Mouse (Mus musculus) lung, embryonic 16.5 days (tissue): ENCODE results near the gene 1700037H04Rik. TPM values are rescaled to one million over a fixed set of nuclear protein-coding genes. Genes with fewer than 3 reads are reported as not detected.
A peak's percentile ranks its signal among the peaks of the same experiment; 100 is the strongest.

Experiments
- ATAC-seq: fragments of 200-750 bp; cut with Nextera tagmentation; 2 replicates; pipeline ENCODE4 v1.8.0; 2017; ENCODE audit warnings: low read depth, mild to moderate bottlenecking, moderate library complexity
- H3K27ac ChIP-seq: fragments of 300-500 bp; sonication (generic); 2 replicates; pipeline ENCODE4 v1.5.1; 2014; ENCODE audit warnings: mild to moderate bottlenecking, control low read depth, low read length
- H3K27me3 ChIP-seq: fragments of 300-500 bp; sonication (generic); 2 replicates; pipeline ENCODE4 v1.6.1; 2014; ENCODE audit warnings: low read depth, low read length, mixed read lengths; ENCODE audit not compliant: control insufficient read depth, insufficient read depth
- H3K36me3 ChIP-seq: fragments of 300-500 bp; sonication (generic); 2 replicates; pipeline ENCODE4 v1.6.1; 2014; ENCODE audit warnings: low read length; ENCODE audit not compliant: control insufficient read depth, insufficient read depth
- H3K4me1 ChIP-seq: fragments of 300-500 bp; sonication (generic); replicated peaks from 2 replicates; pipeline ENCODE4 v1.6.1; 2014; ENCODE audit warnings: low read length, mixed read lengths; ENCODE audit not compliant: control insufficient read depth, insufficient read depth
- H3K4me2 ChIP-seq: fragments of 300-500 bp; sonication (generic); 2 replicates; pipeline ENCODE4 v1.6.1; 2014; ENCODE audit warnings: low read depth, low read length, control low read depth
- H3K4me3 ChIP-seq: fragments of 300-500 bp; sonication (generic); 2 replicates; pipeline ENCODE4 v1.5.1; 2014; ENCODE audit warnings: mild to moderate bottlenecking, low read length, control low read depth
- H3K9ac ChIP-seq: fragments of 300-500 bp; sonication (generic); 2 replicates; pipeline ENCODE4 v1.6.1; 2014; ENCODE audit warnings: low read length, control low read depth
- H3K9me3 ChIP-seq: fragments of 300-500 bp; sonication (generic); 2 replicates; pipeline ENCODE4 v1.6.1; 2016; ENCODE audit warnings: low read length; ENCODE audit not compliant: control insufficient read depth
- WGBS: fragments of 180-500 bp; shearing (Covaris S2); extraction: QIAGEN DNeasy Blood & Tissue Kit; methylation state at CpG from one replicate; pipeline ENCODE4 v1.1.7; 2014; 5-methylcytosine and 5-hydroxymethylcytosine counted together
- polyA plus RNA-seq: library from polyadenylated mRNA; unstranded; fragments of >200 nt; fragmentation: Nextera tagmentation; extraction: Ambion mirVana; gene quantifications from 2 replicates; pipeline ENCODE4 v1.2.1, GENCODE M21; 2015

Gene 1700037H04Rik
- polyA plus RNA-seq, 1 experiment from 2014 or later: 57.9 TPM

- WGBS: 85% methylated on average over 4 of the region's 4 CpGs
- Histone ChIP-seq H3K4me2 (no peak overlapping the region), H3K9me3 (no peaks in the 10 kb centered on the region), H3K4me3 (no peak overlapping the region), H3K36me3 (no peaks in the 10 kb centered on the region), H3K27me3 (no peaks in the 10 kb centered on the region), H3K9ac (no peak overlapping the region), H3K4me1 (no peaks in the 10 kb centered on the region), H3K27ac (no peak overlapping the region)
- ATAC-seq: no peak
Measured at GRCm38 (mm10) chr2:131104021-131104420, 55.9 kb downstream of the 1700037H04Rik start.

- no peak overlapping the region for H3K4me2 ChIP-seq
- H3K4me3 ChIP-seq: no peak overlapping the region
- H3K4me1 ChIP-seq: no peaks in the 10 kb centered on the region; the same call in 1 of the 2 replicates
- no peaks in the 10 kb centered on the region for H3K36me3 ChIP-seq
- no peak overlapping the region for H3K27ac ChIP-seq
- no peaks in the 10 kb centered on the region for H3K9me3 ChIP-seq
- 39% methylated on average over 3 of the region's 3 CpGs for WGBS
- ATAC-seq: no peak
- no peaks in the 10 kb centered on the region for H3K27me3 ChIP-seq
- H3K9ac ChIP-seq: no peak overlapping the region
Measured at GRCm38 (mm10) chr2:131101530-131101929, 58.4 kb downstream of the 1700037H04Rik start.

GRCm38 (mm10) chr2:131097087-131097486, 62.8 kb downstream of the 1700037H04Rik start:
- Histone ChIP-seq H3K27me3 (no peaks in the 10 kb centered on the region), H3K4me1 (peaks cover 5% of the 10 kb centered on the region), H3K9ac (no peak overlapping the region; the same call in 1 of the 2 replicates), H3K4me3 (no peak overlapping the region), H3K9me3 (no peaks in the 10 kb centered on the region), H3K36me3 (no peaks in the 10 kb centered on the region), H3K27ac (peak overlapping the region; percentile 87), H3K4me2 (0 out of 2 replicates have a peak overlapping the region, but pooled peaks have one; percentile 40)
- 72% methylated on average over 4 of the region's 4 CpGs for WGBS
- ATAC-seq: no peak

Other genes with a start within 250 kb of the 1700037H04Rik start
- 8.2 and 9.3 TPM in 2 replicates for gene Gfra4, start 117.0 kb downstream of the 1700037H04Rik start, polyA plus RNA-seq
- 6.5 and 7.1 TPM in 2 replicates for gene Adam33, start 96.3 kb downstream of the 1700037H04Rik start, polyA plus RNA-seq
- 0.34 and 0.59 TPM in 2 replicates for gene Siglec1, start 73.3 kb downstream of the 1700037H04Rik start, polyA plus RNA-seq
- 16.0 and 17.2 TPM in 2 replicates for gene Hspa12b, start 32.8 kb downstream of the 1700037H04Rik start, polyA plus RNA-seq
- gene Gm11037, start 26.6 kb downstream of the 1700037H04Rik start, polyA plus RNA-seq: not detected in 2 replicates
- 8.4 and 9.5 TPM in 2 replicates for gene Cenpb, start 20.0 kb upstream of the 1700037H04Rik start, polyA plus RNA-seq
- gene Cdc25b, start 26.9 kb upstream of the 1700037H04Rik start, polyA plus RNA-seq: 61.0 TPM in 2 replicates
- 6.5 and 8.8 TPM in 2 replicates for gene Spef1, start 27.2 kb upstream of the 1700037H04Rik start, polyA plus RNA-seq
- gene Ap5s1, start 47.0 kb upstream of the 1700037H04Rik start, polyA plus RNA-seq: 29.0 and 29.7 TPM in 2 replicates
- gene Mavs, start 74.0 kb upstream of the 1700037H04Rik start, polyA plus RNA-seq: 20.6 and 22.7 TPM in 2 replicates
- 24.5 and 28.4 TPM in 2 replicates for gene Pank2, start 102.4 kb upstream of the 1700037H04Rik start, polyA plus RNA-seq
- gene Rnf24, start 192.8 kb upstream of the 1700037H04Rik start, polyA plus RNA-seq: 3.4 TPM in 2 replicates